ENCODE assay signal across 8 mouse cellular contexts in the genomic region with DNA sequence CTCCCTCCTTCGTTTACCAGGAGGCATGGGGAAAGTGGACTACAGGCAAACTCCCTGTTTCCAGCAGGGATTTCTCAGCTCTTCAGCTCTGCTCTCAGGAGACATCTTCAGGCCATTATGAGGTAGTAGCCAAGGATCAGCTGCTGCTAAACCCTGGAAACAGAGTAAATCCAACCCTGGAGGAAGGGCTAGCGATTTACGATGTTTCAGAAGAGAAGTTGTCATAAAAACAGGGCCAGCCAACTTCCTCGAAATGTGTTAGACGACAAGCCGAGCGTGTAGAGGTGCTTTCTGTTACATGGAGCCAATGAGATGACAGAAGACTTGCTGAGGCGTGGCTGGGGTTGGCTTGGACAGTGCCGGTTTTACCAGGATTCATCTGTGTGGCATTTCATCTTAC. TPM values are rescaled to one million over a fixed set of nuclear protein-coding genes. Genes with fewer than 3 reads are reported as not detected.
DNase-seq lines count a peak whose midpoint lies in the region; ATAC-seq and TF ChIP-seq lines count a peak whose summit lies in the region.

No protein-coding gene starts in this region.

- H3K9ac ChIP-seq in midbrain, postnatal 0 days (replicated peaks; ENCODE audit: low read length, poor library complexity, severe bottlenecking) = no peak overlapping the region
- no peak overlapping the region for H3K9ac ChIP-seq in midbrain, embryonic 11.5 days (ENCODE audit: low read length)
- no peak overlapping the region for H3K9ac ChIP-seq in limb, embryonic 14.5 days (ENCODE audit: low read depth, low read length, severe bottlenecking)

- no peak overlapping the region for H3K27ac ChIP-seq in midbrain, postnatal 0 days (ENCODE audit: low read depth, low read length)
- H3K27ac ChIP-seq in midbrain, embryonic 11.5 days (ENCODE audit: low read depth, low read length) = no peak overlapping the region
- no peak overlapping the region for H3K27ac ChIP-seq in limb, embryonic 14.5 days (replicated peaks; ENCODE audit: low read depth, low read length)

- H3K4me2 ChIP-seq in midbrain, postnatal 0 days (ENCODE audit: low read depth, low read length, poor library complexity, severe bottlenecking) = no peak overlapping the region
- H3K4me2 ChIP-seq in midbrain, embryonic 11.5 days = no peak overlapping the region
- H3K4me2 ChIP-seq in limb, embryonic 14.5 days (replicated peaks; ENCODE audit: low read depth, low read length, severe bottlenecking) = peak overlapping the region; percentile 14; the same call in 1 of the 2 replicates

- TF ChIP-seq POLR2A in limb, embryonic 14.5 days (IDR thresholded peaks at IDR 0.05; ENCODE audit: borderline replicate concordance, extremely low read depth, insufficient read depth, insufficient read length) = no peak

- no peaks in the 10 kb centered on the region for H3K36me3 ChIP-seq in midbrain, postnatal 0 days (ENCODE audit: insufficient read depth, low read length)
- no peaks in the 10 kb centered on the region for H3K36me3 ChIP-seq in midbrain, embryonic 11.5 days (ENCODE audit: control insufficient read depth, insufficient read depth, low read length)
- H3K36me3 ChIP-seq in limb, embryonic 14.5 days (ENCODE audit: control insufficient read depth, insufficient read depth, low read length) = no peaks in the 10 kb centered on the region

- H3K27me3 ChIP-seq in midbrain, postnatal 0 days (ENCODE audit: insufficient read depth, low read length) = no peaks in the 10 kb centered on the region
- no peaks in the 10 kb centered on the region for H3K27me3 ChIP-seq in midbrain, embryonic 11.5 days (ENCODE audit: control insufficient read depth, insufficient read depth, low read length)
- H3K27me3 ChIP-seq in limb, embryonic 14.5 days (ENCODE audit: control insufficient read depth, insufficient read depth, low read length) = no peaks in the 10 kb centered on the region

- peak; percentile 62 for TF ChIP-seq CTCF in midbrain, postnatal 0 days (IDR thresholded peaks at IDR 0.05)

- H3K4me3 ChIP-seq in midbrain, postnatal 0 days (ENCODE audit: low read depth, low read length) = no peak overlapping the region
- H3K4me3 ChIP-seq in midbrain, embryonic 11.5 days (ENCODE audit: low read depth, low read length) = no peak overlapping the region
- H3K4me3 ChIP-seq in limb, embryonic 14.5 days (replicated peaks; ENCODE audit: low read length) = no peak overlapping the region

- no peaks in the 10 kb centered on the region for H3K9me3 ChIP-seq in midbrain, postnatal 0 days (ENCODE audit: low read length)
- H3K9me3 ChIP-seq in midbrain, embryonic 11.5 days (ENCODE audit: control insufficient read depth, low read length) = no peaks in the 10 kb centered on the region
- H3K9me3 ChIP-seq in limb, embryonic 14.5 days (ENCODE audit: control insufficient read depth, low read length) = no peaks in the 10 kb centered on the region

- no peaks in the 10 kb centered on the region for H3K4me1 ChIP-seq in midbrain, postnatal 0 days (ENCODE audit: insufficient read depth, low read length)
- H3K4me1 ChIP-seq in midbrain, embryonic 11.5 days (ENCODE audit: control insufficient read depth, insufficient read depth, low read length) = no peaks in the 10 kb centered on the region
- H3K4me1 ChIP-seq in limb, embryonic 14.5 days (ENCODE audit: control insufficient read depth, insufficient read depth, low read length) = peaks cover 22% of the 10 kb centered on the region

- peak; percentile 37 for DNase-seq in midbrain, postnatal 0 days (ENCODE audit: low spot score)
- DNase-seq in midbrain, embryonic 11.5 days (ENCODE audit: low spot score, missing footprints) = no peak
- peak; percentile 65 for DNase-seq in limb, embryonic 14.5 days (ENCODE audit: low spot score)
- DNase-seq in left cerebral cortex, adult 9 months (ENCODE audit: low spot score in 2 of 2) = no peak
- no peak for DNase-seq in frontal cortex, postnatal 14 days (ENCODE audit: low spot score in 2 of 2)

- 63% methylated on average over 9 of the region's 9 CpGs for WGBS in midbrain, postnatal 0 days
- 72% methylated on average over 9 of the region's 9 CpGs for WGBS in midbrain, embryonic 11.5 days
- WGBS in limb, embryonic 14.5 days = 11% methylated on average over 9 of the region's 9 CpGs

- no peak for ATAC-seq in midbrain, postnatal 0 days (ENCODE audit: low FRiP score)
- no peak for ATAC-seq in midbrain, embryonic 11.5 days (ENCODE audit: low FRiP score)
- ATAC-seq in granulocyte monocyte progenitor cell, adult 5-6 weeks (replicated peaks; ENCODE audit: poor library complexity, severe bottlenecking) = peak; percentile 91
- ATAC-seq in limb, embryonic 14.5 days (ENCODE audit: low FRiP score, low read depth) = peak; percentile 21; the same call in 1 of the 2 replicates
- ATAC-seq in neutrophil, adult 5-6 weeks (ENCODE audit: extremely low read depth, insufficient number of reproducible peaks, low FRiP score, poor library complexity, severe bottlenecking) = peak; percentile 85
- no peak for ATAC-seq in erythroid progenitor cell, adult 5-6 weeks (replicated peaks; ENCODE audit: low FRiP score, poor library complexity, severe bottlenecking)

RNA-seq across cellular contexts. Expression of a gene that starts 19.7 kb away (rescaled TPM):
- total RNA-seq in midbrain, postnatal 0 days (2014; rRNA removed) = 8.4 and 9.1 TPM in 2 replicates
- 5.5 and 5.9 TPM in 2 replicates for polyA plus RNA-seq in midbrain, postnatal 0 days (2015; fragmentation: Nextera tagmentation; extraction: Ambion mirVana)
- polyA plus RNA-seq in midbrain, embryonic 11.5 days (2014; fragmentation: Nextera tagmentation; extraction: Ambion mirVana) = 12.6 and 12.8 TPM in 2 replicates
- total RNA-seq in granulocyte monocyte progenitor cell, adult 5-6 weeks (2014; fragmentation: Nextera tagmentation) = 63.4 and 68.3 TPM in 2 replicates
- 106 and 109 TPM in 2 replicates for total RNA-seq in granulocyte monocyte progenitor cell, adult 5-6 weeks (2017)
- polyA plus RNA-seq in limb, embryonic 14.5 days (2012; rRNA removed) = 10.1 and 11.5 TPM in 2 replicates
- 22.2 and 25.7 TPM in 2 replicates for polyA plus RNA-seq in limb, embryonic 14.5 days (2014; fragmentation: Nextera tagmentation; extraction: Ambion mirVana)
- 203 and 223 TPM in 2 replicates for total RNA-seq in neutrophil, adult 5-6 weeks (2017)
- 26.7 and 27.2 TPM in 2 replicates for total RNA-seq in erythroid progenitor cell, adult 5-6 weeks (2015; ENCODE audit: low replicate concordance)
- 13.4 and 16.0 TPM in 2 replicates for total RNA-seq in erythroid progenitor cell, adult 5-6 weeks (2017; ENCODE audit: low replicate concordance)

Comparison
In these comparisons a context has a peak if more than half of its experiments do, and no peak if none do; other contexts are left out.
1. DNase-seq: peak in midbrain, postnatal 0 days (single experiment) and limb, embryonic 14.5 days (single experiment); none in midbrain, embryonic 11.5 days (single experiment), left cerebral cortex, adult 9 months (0 of 2) and frontal cortex, postnatal 14 days (0 of 2).
2. ATAC-seq: peak in granulocyte monocyte progenitor cell, adult 5-6 weeks (single experiment), limb, embryonic 14.5 days (single experiment) and neutrophil, adult 5-6 weeks (single experiment); none in midbrain, postnatal 0 days (single experiment), midbrain, embryonic 11.5 days (single experiment) and erythroid progenitor cell, adult 5-6 weeks (single experiment).